Mouse (Mus musculus) bone marrow, adult 2 months (tissue): ENCODE data around the gene Aldh4a1.
A peak's percentile ranks its signal among the peaks of the same experiment; 100 is the strongest.

ENCODE experiments used
- CTCF ChIP-seq: fragments of 200-500 bp; IDR thresholded peaks from 2 replicates; pipeline ENCODE4 v1.5.1; 2011; ENCODE audit warnings: low read length, control low read depth; ENCODE audit not compliant: control insufficient read depth, insufficient read depth
- POLR2A ChIP-seq: fragments of 200-500 bp; IDR thresholded peaks from 2 replicates; pipeline ENCODE4 v1.6.1; 2011; ENCODE audit warnings: low read depth, mild to moderate bottlenecking, control low read depth, low read length, borderline replicate concordance; ENCODE audit not compliant: control insufficient read depth

DNA sequence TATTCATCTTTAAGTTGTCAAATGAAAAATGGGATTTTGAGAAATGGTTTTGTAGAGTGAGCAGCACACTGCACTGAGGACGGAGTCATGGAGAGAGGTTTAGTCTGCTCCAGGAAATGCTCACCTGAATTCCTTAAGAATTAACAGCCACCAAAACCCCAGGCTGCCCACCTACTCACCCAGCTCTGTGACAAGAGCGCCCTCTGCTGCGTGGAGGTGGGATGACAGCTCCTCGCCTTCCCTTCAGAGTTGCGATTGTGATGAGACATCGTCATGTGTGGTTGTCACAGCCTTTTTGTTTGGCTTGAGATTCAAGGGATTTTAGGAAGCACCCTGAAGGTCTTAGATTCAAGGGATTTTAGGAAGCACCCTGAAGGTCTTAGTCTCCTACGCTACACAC is 13.7 kb downstream of the Aldh4a1 start:
- TF ChIP-seq POLR2A (no peak), CTCF (peak; percentile 99)
